Mouse (Mus musculus): ENCODE measurements around the gene Hs2st1. TPM values are rescaled to one million over a fixed set of nuclear protein-coding genes. Genes with fewer than 3 reads are reported as not detected.
A peak's percentile ranks its signal among the peaks of the same experiment; 100 is the strongest.

The Hs2st1 gene
- polyA plus RNA-seq, 1 experiment from 2014 or later = 16.2 TPM

- H3K27ac ChIP-seq (replicated peaks; ENCODE audit: low read depth, low read length) = no peak overlapping the region
- no peak overlapping the region for H3K9ac ChIP-seq (replicated peaks; ENCODE audit: low read length)
- H3K4me2 ChIP-seq (ENCODE audit: low read length) = no peak overlapping the region
- H3K27me3 ChIP-seq (ENCODE audit: control insufficient read depth, insufficient read depth, low read length) = no peaks in the 10 kb centered on the region
- no peaks in the 10 kb centered on the region for H3K9me3 ChIP-seq (ENCODE audit: control insufficient read depth, low read length)
- no peaks in the 10 kb centered on the region for H3K4me1 ChIP-seq (ENCODE audit: control insufficient read depth, insufficient read depth, low read length)
- no peak for DNase-seq
- no peak for ATAC-seq (ENCODE audit: low FRiP score, low TSS enrichment)
- peaks cover 35% of the 10 kb centered on the region for H3K36me3 ChIP-seq (ENCODE audit: control insufficient read depth, insufficient read depth, low read length)
- H3K4me3 ChIP-seq (replicated peaks; ENCODE audit: low read depth, low read length) = no peak overlapping the region
- WGBS = 91% methylated on average over 7 of the region's 7 CpGs
These were observed 10.3 kb upstream of the Hs2st1 start for GRCm38 (mm10) chr3:144580281-144580680.

- H3K36me3 ChIP-seq (ENCODE audit: control insufficient read depth, insufficient read depth, low read length) = peaks cover 35% of the 10 kb centered on the region
- no peak overlapping the region for H3K4me2 ChIP-seq (ENCODE audit: low read length)
- 88% methylated on average over 5 of the region's 5 CpGs for WGBS
- no peaks in the 10 kb centered on the region for H3K27me3 ChIP-seq (ENCODE audit: control insufficient read depth, insufficient read depth, low read length)
- no peaks in the 10 kb centered on the region for H3K4me1 ChIP-seq (ENCODE audit: control insufficient read depth, insufficient read depth, low read length)
- H3K9ac ChIP-seq (replicated peaks; ENCODE audit: low read length) = no peak overlapping the region
- no peaks in the 10 kb centered on the region for H3K9me3 ChIP-seq (ENCODE audit: control insufficient read depth, low read length)
- no peak overlapping the region for H3K4me3 ChIP-seq (replicated peaks; ENCODE audit: low read depth, low read length)
- no peak for ATAC-seq (ENCODE audit: low FRiP score, low TSS enrichment)
- no peak overlapping the region for H3K27ac ChIP-seq (replicated peaks; ENCODE audit: low read depth, low read length)
- DNase-seq = no peak
These were observed 9.8 kb upstream of the Hs2st1 start for GRCm38 (mm10) chr3:144579796-144580195.

- Histone ChIP-seq H3K4me1 (ENCODE audit: control insufficient read depth, insufficient read depth, low read length) (no peaks in the 10 kb centered on the region), H3K27ac (replicated peaks; ENCODE audit: low read depth, low read length) (no peak overlapping the region), H3K9me3 (ENCODE audit: control insufficient read depth, low read length) (no peaks in the 10 kb centered on the region), H3K4me3 (replicated peaks; ENCODE audit: low read depth, low read length) (no peak overlapping the region), H3K9ac (replicated peaks; ENCODE audit: low read length) (no peak overlapping the region), H3K4me2 (ENCODE audit: low read length) (no peak overlapping the region), H3K27me3 (ENCODE audit: control insufficient read depth, insufficient read depth, low read length) (no peaks in the 10 kb centered on the region), H3K36me3 (ENCODE audit: control insufficient read depth, insufficient read depth, low read length) (peaks cover 43% of the 10 kb centered on the region)
- ATAC-seq (ENCODE audit: low FRiP score, low TSS enrichment) (no peak), DNase-seq (no peak)
- 96% methylated on average over 4 of the region's 4 CpGs for WGBS
These were observed 8.9 kb upstream of the Hs2st1 start for GRCm38 (mm10) chr3:144578921-144579320.

GRCm38 (mm10) chr3:144577366-144578340, 7.7 kb upstream of the Hs2st1 start:
- Histone ChIP-seq H3K4me1 (ENCODE audit: control insufficient read depth, insufficient read depth, low read length) (no peaks in the 10 kb centered on the region), H3K36me3 (ENCODE audit: control insufficient read depth, insufficient read depth, low read length) (peaks cover 46% of the 10 kb centered on the region), H3K9me3 (ENCODE audit: control insufficient read depth, low read length) (no peaks in the 10 kb centered on the region), H3K27ac (replicated peaks; ENCODE audit: low read depth, low read length) (no peak overlapping the region), H3K9ac (replicated peaks; ENCODE audit: low read length) (no peak overlapping the region), H3K4me2 (ENCODE audit: low read length) (no peak overlapping the region), H3K27me3 (ENCODE audit: control insufficient read depth, insufficient read depth, low read length) (no peaks in the 10 kb centered on the region), H3K4me3 (replicated peaks; ENCODE audit: low read depth, low read length) (no peak overlapping the region)
- 91% methylated on average over 10 of the region's 10 CpGs for WGBS
- ATAC-seq (ENCODE audit: low FRiP score, low TSS enrichment) (no peak), DNase-seq (no peak)

GRCm38 (mm10) chr3:144574256-144574655, 4.3 kb upstream of the Hs2st1 start:
- Histone ChIP-seq H3K4me3 (replicated peaks; ENCODE audit: low read depth, low read length) (no peak overlapping the region), H3K4me1 (ENCODE audit: control insufficient read depth, insufficient read depth, low read length) (peaks cover 13% of the 10 kb centered on the region), H3K36me3 (ENCODE audit: control insufficient read depth, insufficient read depth, low read length) (peaks cover 28% of the 10 kb centered on the region), H3K27me3 (ENCODE audit: control insufficient read depth, insufficient read depth, low read length) (no peaks in the 10 kb centered on the region), H3K4me2 (ENCODE audit: low read length) (no peak overlapping the region), H3K27ac (replicated peaks; ENCODE audit: low read depth, low read length) (no peak overlapping the region), H3K9me3 (ENCODE audit: control insufficient read depth, low read length) (no peaks in the 10 kb centered on the region), H3K9ac (replicated peaks; ENCODE audit: low read length) (no peak overlapping the region)
- 97% methylated on average over 7 of the region's 7 CpGs for WGBS
- DNase-seq (no peak), ATAC-seq (ENCODE audit: low FRiP score, low TSS enrichment) (no peak)

GRCm38 (mm10) chr3:144570816-144571487, 971 bp upstream of the Hs2st1 start:
- Histone ChIP-seq H3K36me3 (ENCODE audit: control insufficient read depth, insufficient read depth, low read length) (peaks cover 14% of the 10 kb centered on the region), H3K27ac (replicated peaks; ENCODE audit: low read depth, low read length) (peak overlapping the region; percentile 93), H3K4me3 (replicated peaks; ENCODE audit: low read depth, low read length) (peak overlapping the region; percentile 85), H3K9me3 (ENCODE audit: control insufficient read depth, low read length) (no peaks in the 10 kb centered on the region), H3K4me2 (ENCODE audit: low read length) (peak overlapping the region; percentile 68), H3K4me1 (ENCODE audit: control insufficient read depth, insufficient read depth, low read length) (peaks cover 30% of the 10 kb centered on the region), H3K9ac (replicated peaks; ENCODE audit: low read length) (peak overlapping the region; percentile 89), H3K27me3 (ENCODE audit: control insufficient read depth, insufficient read depth, low read length) (no peaks in the 10 kb centered on the region)
- DNase-seq (no peak), ATAC-seq (ENCODE audit: low FRiP score, low TSS enrichment) (no peak)
- under 1% methylated on average over 25 of the region's 25 CpGs for WGBS

GRCm38 (mm10) chr3:144569401-144569971, 495 bp downstream of the Hs2st1 start:
- H3K4me2 ChIP-seq (ENCODE audit: low read length) = peak overlapping the region; percentile 85
- peak overlapping the region; percentile 93 for H3K27ac ChIP-seq (replicated peaks; ENCODE audit: low read depth, low read length)
- DNase-seq (peak; percentile 73), ATAC-seq (ENCODE audit: low FRiP score, low TSS enrichment) (peak; percentile 37; the same call in 1 of the 2 replicates)
- H3K4me3 ChIP-seq (replicated peaks; ENCODE audit: low read depth, low read length) = peak overlapping the region; percentile 85
- under 1% methylated on average over 47 of the region's 47 CpGs for WGBS
- H3K9me3 ChIP-seq (ENCODE audit: control insufficient read depth, low read length) = no peaks in the 10 kb centered on the region
- H3K9ac ChIP-seq (replicated peaks; ENCODE audit: low read length) = peak overlapping the region; percentile 82
- peaks cover 30% of the 10 kb centered on the region for H3K4me1 ChIP-seq (ENCODE audit: control insufficient read depth, insufficient read depth, low read length)
- no peaks in the 10 kb centered on the region for H3K27me3 ChIP-seq (ENCODE audit: control insufficient read depth, insufficient read depth, low read length)
- peaks cover 10% of the 10 kb centered on the region for H3K36me3 ChIP-seq (ENCODE audit: control insufficient read depth, insufficient read depth, low read length)

GRCm38 (mm10) chr3:144568861-144569361, 1.1 kb downstream of the Hs2st1 start:
- Histone ChIP-seq H3K4me2 (ENCODE audit: low read length) (peak overlapping the region; percentile 85), H3K27ac (replicated peaks; ENCODE audit: low read depth, low read length) (peak overlapping the region; percentile 93), H3K27me3 (ENCODE audit: control insufficient read depth, insufficient read depth, low read length) (no peaks in the 10 kb centered on the region), H3K4me3 (replicated peaks; ENCODE audit: low read depth, low read length) (peak overlapping the region; percentile 85), H3K4me1 (ENCODE audit: control insufficient read depth, insufficient read depth, low read length) (peaks cover 30% of the 10 kb centered on the region), H3K9me3 (ENCODE audit: control insufficient read depth, low read length) (no peaks in the 10 kb centered on the region), H3K36me3 (ENCODE audit: control insufficient read depth, insufficient read depth, low read length) (peaks cover 4% of the 10 kb centered on the region), H3K9ac (replicated peaks; ENCODE audit: low read length) (peak overlapping the region; percentile 82)
- under 1% methylated on average over 21 of the region's 21 CpGs for WGBS
- ATAC-seq (ENCODE audit: low FRiP score, low TSS enrichment) (no peak), DNase-seq (peak; percentile 51)

Data from midbrain, embryonic 14.5 days (tissue).